Mouse (Mus musculus) stomach, postnatal 0 days (tissue): ENCODE data around the gene Eogt. TPM values are rescaled to one million over a fixed set of nuclear protein-coding genes. Genes with fewer than 3 reads are reported as not detected.
A peak's percentile ranks its signal among the peaks of the same experiment; 100 is the strongest.

Experiments
- ATAC-seq: fragments of 200-750 bp; cut with Nextera tagmentation; 2 replicates; pipeline ENCODE4 v1.8.0; 2017; ENCODE audit not compliant: low FRiP score, low TSS enrichment
- DNase-seq: peaks from one replicate; pipeline ENCODE4 v3.0.0-alpha.2; 2016; ENCODE audit warnings: low spot score
- H3K27ac ChIP-seq: fragments of 300-500 bp; sonication (generic); replicated peaks from 2 replicates; pipeline ENCODE4 v1.5.1; 2014; ENCODE audit warnings: mild to moderate bottlenecking, control low read depth
- H3K27me3 ChIP-seq: fragments of 300-500 bp; sonication (generic); 2 replicates; pipeline ENCODE4 v1.6.1; 2014; ENCODE audit warnings: low read length; ENCODE audit not compliant: control insufficient read depth, insufficient read depth
- H3K36me3 ChIP-seq: fragments of 300-500 bp; sonication (generic); 2 replicates; pipeline ENCODE4 v1.6.1; 2014; ENCODE audit warnings: low read length, mixed read lengths; ENCODE audit not compliant: control insufficient read depth, insufficient read depth
- H3K4me1 ChIP-seq: fragments of 300-500 bp; sonication (generic); replicated peaks from 2 replicates; pipeline ENCODE4 v1.6.1; 2014; ENCODE audit warnings: antibody characterized with exemption; ENCODE audit not compliant: control insufficient read depth, insufficient read depth
- H3K4me2 ChIP-seq: fragments of 300-500 bp; sonication (generic); replicated peaks from 2 replicates; pipeline ENCODE4 v1.6.1; 2014; ENCODE audit warnings: low read depth, mild to moderate bottlenecking, control low read depth, moderate library complexity
- H3K4me3 ChIP-seq: fragments of 300-500 bp; sonication (generic); 2 replicates; pipeline ENCODE4 v1.5.1; 2014; ENCODE audit warnings: low read depth, low read length, control low read depth
- H3K9ac ChIP-seq: fragments of 300-500 bp; sonication (generic); 2 replicates; pipeline ENCODE4 v1.6.1; 2014; ENCODE audit warnings: mild to moderate bottlenecking, low read length, control low read depth, mixed read lengths
- H3K9me3 ChIP-seq: fragments of 300-500 bp; sonication (generic); 2 replicates; pipeline ENCODE4 v1.6.1; 2016; ENCODE audit warnings: low read length; ENCODE audit not compliant: control insufficient read depth
- CTCF ChIP-seq: IDR thresholded peaks from 2 replicates; pipeline ENCODE4 v1.5.1; 2016; ENCODE audit warnings: antibody characterized with exemption, low read depth, mild to moderate bottlenecking, moderate library complexity
- EP300 ChIP-seq: optimal IDR thresholded peaks from 2 replicates; pipeline ENCODE3; 2016; ENCODE audit warnings: antibody characterized with exemption
- WGBS: fragments of 180-500 bp; shearing (Covaris S2); extraction: QIAGEN DNeasy Blood & Tissue Kit; methylation state at CpG from one replicate; pipeline ENCODE4 v1.1.7; 2014; 5-methylcytosine and 5-hydroxymethylcytosine counted together
- polyA plus RNA-seq: library from polyadenylated mRNA; unstranded; fragments of >200 nt; fragmentation: Nextera tagmentation; extraction: Ambion mirVana; gene quantifications from 2 replicates; pipeline ENCODE4 v1.2.1, GENCODE M21; 2015

Gene Eogt
- polyA plus RNA-seq, 1 experiment from 2014 or later, result 5.0 TPM

DNA sequence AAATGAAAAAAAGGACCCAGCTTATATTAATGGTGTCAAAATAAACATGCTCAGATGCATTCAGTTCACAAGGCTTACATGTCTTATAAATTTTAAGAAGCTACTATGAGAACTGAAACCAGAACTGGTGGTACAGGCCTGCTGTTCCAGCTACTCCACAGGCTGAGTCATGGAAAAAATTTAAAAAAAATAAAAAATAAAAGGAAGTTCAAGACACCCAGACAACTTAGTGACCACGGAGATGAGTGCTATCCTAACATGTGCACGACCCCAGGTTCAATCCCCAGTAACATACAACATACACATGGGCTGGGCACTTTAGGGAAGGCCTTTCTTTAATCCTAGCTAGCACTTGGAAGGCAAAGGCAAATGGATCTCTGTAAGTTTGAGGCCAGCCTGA lies 739 bp upstream of the Eogt start:
- H3K27me3 ChIP-seq, result no peaks in the 10 kb centered on the region
- no peaks in the 10 kb centered on the region; the same call in 1 of the 2 replicates for H3K36me3 ChIP-seq
- peak overlapping the region; percentile 95; the same call in 1 of the 2 replicates for H3K27ac ChIP-seq
- TF ChIP-seq CTCF, result no peak
- no peak for TF ChIP-seq EP300
- H3K9me3 ChIP-seq, result no peaks in the 10 kb centered on the region
- H3K4me3 ChIP-seq, result no peak overlapping the region
- no peak overlapping the region for H3K4me2 ChIP-seq
- H3K4me1 ChIP-seq, result no peaks in the 10 kb centered on the region
- DNase-seq (no peak), ATAC-seq (no peak)
- 61% methylated on average over 2 of the region's 2 CpGs for WGBS
- no peak overlapping the region for H3K9ac ChIP-seq

DNA sequence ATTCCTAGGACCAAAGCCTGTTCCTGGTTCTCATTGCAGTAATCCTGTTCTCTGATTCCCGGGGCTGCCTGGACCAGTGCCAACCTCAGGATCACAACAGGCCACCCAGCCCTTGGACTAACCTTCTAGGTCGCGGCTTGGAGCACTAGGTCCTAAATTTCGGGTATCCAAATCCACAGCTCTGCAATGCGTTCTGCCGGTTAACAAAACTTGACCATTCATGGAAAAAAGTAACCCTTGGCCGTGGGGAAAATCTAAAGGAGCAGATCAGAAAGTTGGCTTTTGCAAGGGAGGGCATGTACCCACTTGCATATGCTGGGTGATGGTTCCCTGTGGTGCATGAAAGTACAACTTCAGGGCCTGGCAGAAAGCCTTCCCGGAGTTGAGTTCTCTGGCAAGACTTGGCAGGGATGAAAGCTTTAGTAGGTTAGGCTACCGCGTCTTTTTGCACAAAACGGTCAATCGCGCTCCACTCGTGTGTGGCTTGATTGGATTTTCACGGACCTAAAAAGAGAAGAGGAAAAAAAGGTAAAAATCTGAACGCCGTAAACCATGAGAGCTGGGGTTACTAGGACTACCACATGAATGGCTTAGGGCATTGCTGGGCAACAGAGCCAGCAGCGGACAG lies 1.1 kb downstream of the Eogt start:
- peak overlapping the region; percentile 93 for H3K9ac ChIP-seq
- no peak for ATAC-seq
- no peaks in the 10 kb centered on the region; the same call in 1 of the 2 replicates for H3K36me3 ChIP-seq
- no peaks in the 10 kb centered on the region for H3K27me3 ChIP-seq
- H3K4me2 ChIP-seq, result peak overlapping the region; percentile 98
- peak; percentile 62 for DNase-seq
- TF ChIP-seq CTCF (no peak), EP300 (no peak)
- no peaks in the 10 kb centered on the region for H3K9me3 ChIP-seq
- peak overlapping the region; percentile 95 for H3K27ac ChIP-seq
- no peaks in the 10 kb centered on the region for H3K4me1 ChIP-seq
- H3K4me3 ChIP-seq, result peak overlapping the region; percentile 73
- WGBS, result 10% methylated on average over 18 of the region's 18 CpGs

- 76% methylated on average over 7 of the region's 7 CpGs for whole genome bisulfite sequencing
- Histone ChIP-seq H3K4me3 (no peak overlapping the region), H3K36me3 (no peaks in the 10 kb centered on the region; the same call in 1 of the 2 replicates), H3K9ac (no peak overlapping the region), H3K27me3 (no peaks in the 10 kb centered on the region), H3K4me1 (no peaks in the 10 kb centered on the region), H3K4me2 (no peak overlapping the region), H3K9me3 (no peaks in the 10 kb centered on the region), H3K27ac (no peak overlapping the region)
- DNase-seq, result no peak
- no peak for ATAC-seq
- TF ChIP-seq EP300, result no peak
- no peak for TF ChIP-seq CTCF
Observed at GRCm38 (mm10) chr6:97145156-97145555, 3.8 kb downstream of the Eogt start.

DNA sequence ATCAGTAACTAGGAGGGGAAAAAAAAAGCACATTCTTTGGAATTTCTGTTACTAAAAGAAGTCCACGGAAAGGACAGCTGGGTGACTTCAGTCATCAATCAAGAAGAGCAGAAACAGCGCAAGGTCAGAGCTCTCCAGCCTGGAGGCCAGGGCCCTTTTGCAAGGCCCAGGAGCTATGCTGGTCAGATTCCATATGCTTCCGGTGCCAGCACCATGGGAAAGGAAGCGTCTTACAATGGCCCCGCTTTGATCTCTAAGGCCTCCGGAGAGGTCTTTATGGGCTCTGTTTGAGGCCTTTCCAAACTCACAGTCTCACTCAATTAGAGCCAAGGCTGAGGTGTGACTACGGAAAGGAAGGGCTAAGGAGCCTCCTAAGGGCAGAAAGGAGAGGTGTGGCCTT lies 4.6 kb downstream of the Eogt start:
- DNase-seq (no peak), ATAC-seq (no peak)
- H3K4me2 ChIP-seq, result no peak overlapping the region
- TF ChIP-seq EP300 (no peak), CTCF (no peak)
- H3K27me3 ChIP-seq, result no peaks in the 10 kb centered on the region
- no peaks in the 10 kb centered on the region for H3K9me3 ChIP-seq
- H3K27ac ChIP-seq, result no peak overlapping the region
- H3K9ac ChIP-seq, result no peak overlapping the region
- WGBS, result 40% methylated on average over 7 of the region's 7 CpGs
- H3K36me3 ChIP-seq, result no peaks in the 10 kb centered on the region; the same call in 1 of the 2 replicates
- H3K4me1 ChIP-seq, result no peaks in the 10 kb centered on the region
- H3K4me3 ChIP-seq, result no peak overlapping the region

DNA sequence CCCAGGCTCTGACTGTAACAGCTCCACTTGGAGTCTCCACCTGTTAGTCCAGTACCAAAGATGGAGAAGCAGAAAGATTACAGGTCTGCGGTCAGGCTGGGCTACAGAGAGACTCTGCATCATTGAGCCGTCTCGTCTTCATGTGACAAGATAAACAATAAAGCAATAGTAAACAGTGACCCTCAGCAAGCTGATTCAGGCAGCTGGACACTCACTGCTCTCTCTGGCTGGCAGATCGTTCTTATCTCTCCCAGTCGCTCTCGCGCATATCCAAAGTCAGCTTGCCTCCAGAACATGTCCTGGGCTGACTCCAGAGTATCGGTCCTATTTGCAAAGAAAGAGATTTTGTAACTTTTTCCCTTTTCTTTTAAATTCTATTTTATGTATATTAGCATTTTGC lies 6.4 kb downstream of the Eogt start:
- ATAC-seq (no peak), DNase-seq (no peak)
- 70% methylated on average over 8 of the region's 8 CpGs for WGBS
- Histone ChIP-seq H3K4me2 (no peak overlapping the region), H3K9ac (no peak overlapping the region), H3K4me3 (no peak overlapping the region), H3K4me1 (no peaks in the 10 kb centered on the region), H3K9me3 (no peaks in the 10 kb centered on the region), H3K36me3 (no peaks in the 10 kb centered on the region; the same call in 1 of the 2 replicates), H3K27ac (no peak overlapping the region), H3K27me3 (no peaks in the 10 kb centered on the region)
- TF ChIP-seq CTCF (no peak), EP300 (no peak)

- no peak for TF ChIP-seq CTCF
- no peak for TF ChIP-seq EP300
- WGBS, result 73% methylated on average over 7 of the region's 7 CpGs
- Histone ChIP-seq H3K4me2 (no peak overlapping the region), H3K4me1 (no peaks in the 10 kb centered on the region), H3K4me3 (no peak overlapping the region), H3K9me3 (no peaks in the 10 kb centered on the region), H3K27me3 (no peaks in the 10 kb centered on the region), H3K27ac (no peak overlapping the region), H3K9ac (no peak overlapping the region), H3K36me3 (no peaks in the 10 kb centered on the region; the same call in 1 of the 2 replicates)
- ATAC-seq (no peak), DNase-seq (no peak)
Observed at GRCm38 (mm10) chr6:97141811-97142210, 7.2 kb downstream of the Eogt start.
